Mouse (Mus musculus) cerebellum, adult 11-12 months (tissue): ENCODE results near the gene Cog3.

Experiments used
- DNase-seq: peaks from one replicate; pipeline ENCODE4 v3.0.0; 2022

Cog3 gene

GRCm38 (mm10) chr14:75757821-75758220 lies 3.5 kb upstream of the Cog3 start:
- no peak for DNase-seq

GRCm38 (mm10) chr14:75756971-75757370 lies 2.7 kb upstream of the Cog3 start:
- no peak for DNase-seq

GRCm38 (mm10) chr14:75753206-75753605 lies 1.1 kb downstream of the Cog3 start:
- no peak for DNase-seq

GRCm38 (mm10) chr14:75751040-75751439 lies 3.3 kb downstream of the Cog3 start:
- DNase-seq, result no peak

- no peak for DNase-seq
These were observed 5.2 kb downstream of the Cog3 start for GRCm38 (mm10) chr14:75749123-75749522.

- DNase-seq, result no peak
These were observed 6.4 kb downstream of the Cog3 start for GRCm38 (mm10) chr14:75747960-75748359.

- DNase-seq, result no peak
These were observed 12.4 kb downstream of the Cog3 start for GRCm38 (mm10) chr14:75741904-75742303.

- no peak for DNase-seq
These were observed 18.7 kb downstream of the Cog3 start for GRCm38 (mm10) chr14:75735597-75735996.

GRCm38 (mm10) chr14:75732631-75733030 lies 21.7 kb downstream of the Cog3 start:
- DNase-seq, result no peak

- DNase-seq, result no peak
These were observed 23.0 kb downstream of the Cog3 start for GRCm38 (mm10) chr14:75731361-75731760.

GRCm38 (mm10) chr14:75728111-75728510 lies 26.2 kb downstream of the Cog3 start:
- DNase-seq, result no peak

- DNase-seq, result no peak
These were observed 27.3 kb downstream of the Cog3 start for GRCm38 (mm10) chr14:75727046-75727445.

GRCm38 (mm10) chr14:75722816-75723215 lies 31.5 kb downstream of the Cog3 start:
- DNase-seq, result no peak

GRCm38 (mm10) chr14:75721977-75722563 lies 32.2 kb downstream of the Cog3 start:
- peak; percentile 27 for DNase-seq

GRCm38 (mm10) chr14:75720121-75720520 lies 34.2 kb downstream of the Cog3 start:
- no peak for DNase-seq

GRCm38 (mm10) chr14:75716410-75716809 lies 37.9 kb downstream of the Cog3 start:
- no peak for DNase-seq

- DNase-seq, result no peak
These were observed 40.7 kb downstream of the Cog3 start for GRCm38 (mm10) chr14:75713661-75714060.

GRCm38 (mm10) chr14:75712687-75713086 lies 41.6 kb downstream of the Cog3 start:
- DNase-seq, result no peak

- DNase-seq, result no peak
These were observed 42.6 kb downstream of the Cog3 start for GRCm38 (mm10) chr14:75711731-75712130.

GRCm38 (mm10) chr14:75708986-75709385 lies 45.3 kb downstream of the Cog3 start:
- no peak for DNase-seq

- no peak for DNase-seq
These were observed 46.5 kb downstream of the Cog3 start for GRCm38 (mm10) chr14:75707771-75708170.

GRCm38 (mm10) chr14:75706647-75707046 lies 47.7 kb downstream of the Cog3 start:
- DNase-seq, result no peak

- no peak for DNase-seq
These were observed 56.4 kb downstream of the Cog3 start for GRCm38 (mm10) chr14:75697928-75698327.

- no peak for DNase-seq
These were observed 58.2 kb downstream of the Cog3 start for GRCm38 (mm10) chr14:75696096-75696495.

- no peak for DNase-seq
These were observed 63.9 kb downstream of the Cog3 start for GRCm38 (mm10) chr14:75690428-75690827.

GRCm38 (mm10) chr14:75676316-75676715 lies 78.0 kb downstream of the Cog3 start:
- DNase-seq, result no peak
